Mouse (Mus musculus) liver, postnatal 0 days (tissue): ENCODE results near the gene Mmp12.

Experiments used
- CTCF ChIP-seq: sonication (generic); IDR thresholded peaks from 2 replicates; pipeline ENCODE4 v1.5.1; 2016; ENCODE audit warnings: antibody characterized with exemption, low read depth
- EP300 ChIP-seq: IDR thresholded peaks from 2 replicates; pipeline ENCODE4 v1.6.1; 2016; ENCODE audit warnings: antibody characterized with exemption, low read depth, mild to moderate bottlenecking

GRCm38 (mm10) chr9:7345513-7345912 lies 1.3 kb downstream of the Mmp12 start:
- TF ChIP-seq CTCF (no peak), EP300 (no peak)
